In genomic region chr12:111693341-111694270, GRCm38 (mm10) we compare ENCODE assay signal across 8 mouse cellular contexts. TPM values are rescaled to one million over a fixed set of nuclear protein-coding genes. Genes with fewer than 3 reads are reported as not detected.
A peak's percentile ranks its signal among the peaks of the same experiment; 100 is the strongest.
DNase-seq lines count a peak whose midpoint lies in the region; ATAC-seq and TF ChIP-seq lines count a peak whose summit lies in the region.

No protein-coding gene starts in this region.

- H3K4me3 ChIP-seq in G1E (ENCODE audit: low read depth, low read length), result peak overlapping the region; percentile 8; the same call in 1 of the 2 replicates
- H3K4me3 ChIP-seq in forebrain, embryonic 10.5 days, result peak overlapping the region; percentile 40
- no peak overlapping the region for H3K4me3 ChIP-seq in stomach, embryonic 14.5 days (ENCODE audit: low read depth, low read length)

- peaks cover 43% of the 10 kb centered on the region for H3K4me1 ChIP-seq in G1E (ENCODE audit: insufficient read depth, low read depth, low read length)
- H3K4me1 ChIP-seq in forebrain, embryonic 10.5 days, result peaks cover 91% of the 10 kb centered on the region
- H3K4me1 ChIP-seq in stomach, embryonic 14.5 days (ENCODE audit: control insufficient read depth, insufficient read depth, low read length), result peaks cover 23% of the 10 kb centered on the region

- 15% methylated on average over 18 of the region's 18 CpGs for WGBS in forebrain, embryonic 10.5 days
- WGBS in stomach, embryonic 14.5 days, result 41% methylated on average over 18 of the region's 18 CpGs

- H3K36me3 ChIP-seq in G1E (replicated peaks), result no peaks in the 10 kb centered on the region
- H3K36me3 ChIP-seq in forebrain, embryonic 10.5 days (replicated peaks), result no peaks in the 10 kb centered on the region
- no peaks in the 10 kb centered on the region for H3K36me3 ChIP-seq in stomach, embryonic 14.5 days (ENCODE audit: control insufficient read depth, insufficient read depth, low read length)

- H3K27me3 ChIP-seq in G1E (ENCODE audit: insufficient read depth, low read length), result peaks cover 79% of the 10 kb centered on the region
- no peaks in the 10 kb centered on the region for H3K27me3 ChIP-seq in forebrain, embryonic 10.5 days (ENCODE audit: poor library complexity, severe bottlenecking)
- H3K27me3 ChIP-seq in stomach, embryonic 14.5 days (ENCODE audit: control insufficient read depth, insufficient read depth, low read length), result no peaks in the 10 kb centered on the region

- no peak overlapping the region for H3K9ac ChIP-seq in stomach, embryonic 14.5 days (replicated peaks; ENCODE audit: low read depth, low read length)

- H3K9me3 ChIP-seq in G1E (replicated peaks), result no peaks in the 10 kb centered on the region
- H3K9me3 ChIP-seq in forebrain, embryonic 10.5 days, result no peaks in the 10 kb centered on the region
- no peaks in the 10 kb centered on the region for H3K9me3 ChIP-seq in stomach, embryonic 14.5 days (ENCODE audit: control insufficient read depth, low read depth, low read length)

- ATAC-seq in frontal cortex, adult (ENCODE audit: low TSS enrichment), result peak; percentile 32
- ATAC-seq in G1E (ENCODE audit: extremely low read depth, insufficient number of reproducible peaks, low FRiP score, poor library complexity, severe bottlenecking), result no peak
- ATAC-seq in stomach, embryonic 14.5 days (ENCODE audit: insufficient number of reproducible peaks, insufficient read depth, low FRiP score, low read depth), result peak; percentile 44

- peak overlapping the region; percentile 4; the same call in 1 of the 2 replicates for H3K4me2 ChIP-seq in stomach, embryonic 14.5 days (replicated peaks; ENCODE audit: low read depth, low read length)

- no peak for TF ChIP-seq CTCF in G1E (IDR thresholded peaks at IDR 0.05; ENCODE audit: low read depth, low read length)

- H3K27ac ChIP-seq in forebrain, embryonic 10.5 days, result peak overlapping the region; percentile 98
- peak overlapping the region; percentile 61; the same call in 1 of the 2 replicates for H3K27ac ChIP-seq in stomach, embryonic 14.5 days (ENCODE audit: low read length)

- DNase-seq in frontal cortex, postnatal 36 days (ENCODE audit: low spot score in 2 of 2), result no peak
- no peak for DNase-seq in G1E (ENCODE audit: low spot score)
- DNase-seq in forebrain, embryonic 10.5 days (ENCODE audit: extremely low spot score, low spot score), result peak; percentile 90
- DNase-seq in kidney, postnatal 10 days, result peak; percentile 55
- DNase-seq in lung, postnatal 25 days (ENCODE audit: low spot score), result peak; percentile 44
- DNase-seq in gastrocnemius, adult 18-20 months (ENCODE audit: low spot score), result no peak

RNA-seq across cellular contexts. Expression of gene Trmt61a, which starts 15.7 kb away (rescaled TPM):
- total RNA-seq in G1E (2014; fragmentation: Nextera tagmentation) (11.1 and 13.3 TPM in 2 replicates), G1E (2017) (9.3 and 10.0 TPM in 2 replicates)
- 32.5 and 39.8 TPM in 2 replicates for polyA plus RNA-seq in G1E (2012)
- polyA plus RNA-seq in forebrain, embryonic 10.5 days (2016; fragmentation: Nextera tagmentation; extraction: Ambion mirVana), result 23.7 and 23.8 TPM in 2 replicates
- 7.8 and 9.2 TPM in 2 replicates for polyA plus RNA-seq in stomach, embryonic 14.5 days (2014; fragmentation: Nextera tagmentation; extraction: Ambion mirVana)
- total RNA-seq in gastrocnemius, adult 18-20 months (2021), result 1 to 10 TPM; 2.4 to 3.9 TPM

RNA-seq across cellular contexts. Expression of gene Bag5, which starts 19.5 kb away (rescaled TPM):
- total RNA-seq in G1E (2014; fragmentation: Nextera tagmentation) (32.4 and 37.4 TPM in 2 replicates), G1E (2017) (48.5 and 52.8 TPM in 2 replicates)
- 18.2 and 20.3 TPM in 2 replicates for polyA plus RNA-seq in G1E (2012)
- polyA plus RNA-seq in forebrain, embryonic 10.5 days (2016; fragmentation: Nextera tagmentation; extraction: Ambion mirVana), result 56.5 and 57.5 TPM in 2 replicates
- 49.8 and 58.0 TPM in 2 replicates for polyA plus RNA-seq in stomach, embryonic 14.5 days (2014; fragmentation: Nextera tagmentation; extraction: Ambion mirVana)
- total RNA-seq in gastrocnemius, adult 18-20 months (2021), result 10 to 100 TPM; 16.0 to 16.9 TPM

RNA-seq across cellular contexts. Expression of gene Apopt1, which starts 19.5 kb away (rescaled TPM):
- 109 and 121 TPM in 2 replicates for total RNA-seq in G1E (2014; fragmentation: Nextera tagmentation)
- total RNA-seq in G1E (2017), result 68.7 and 71.4 TPM in 2 replicates
- polyA plus RNA-seq in G1E (2012), result 315 and 317 TPM in 2 replicates
- 57.9 and 62.6 TPM in 2 replicates for polyA plus RNA-seq in forebrain, embryonic 10.5 days (2016; fragmentation: Nextera tagmentation; extraction: Ambion mirVana)
- 56.1 and 60.8 TPM in 2 replicates for polyA plus RNA-seq in stomach, embryonic 14.5 days (2014; fragmentation: Nextera tagmentation; extraction: Ambion mirVana)
- total RNA-seq in gastrocnemius, adult 18-20 months (2021), result 10 to 100 TPM; 40.5 to 43.5 TPM

RNA-seq across cellular contexts. Expression of gene Ckb, which starts 21.5 kb away (rescaled TPM):
- 0.83 TPM in 1 of 2 replicates, not detected in the other for total RNA-seq in G1E (2014; fragmentation: Nextera tagmentation)
- 0.11 TPM in 1 of 2 replicates, not detected in the other for total RNA-seq in G1E (2017)
- polyA plus RNA-seq in G1E (2012), result not detected in 2 replicates
- polyA plus RNA-seq in forebrain, embryonic 10.5 days (2016; fragmentation: Nextera tagmentation; extraction: Ambion mirVana), result 1,567 and 1,577 TPM in 2 replicates
- 548 and 555 TPM in 2 replicates for polyA plus RNA-seq in stomach, embryonic 14.5 days (2014; fragmentation: Nextera tagmentation; extraction: Ambion mirVana)
- 10 to 100 TPM in 1 of 2 experiments, 1 to 10 TPM in 1; 5.9 to 12.2 TPM for total RNA-seq in gastrocnemius, adult 18-20 months (2021)

Comparison
In these comparisons a context has a peak if more than half of its experiments do, and no peak if none do; other contexts are left out.
1. DNase-seq: peak in forebrain, embryonic 10.5 days (single experiment), kidney, postnatal 10 days (single experiment) and lung, postnatal 25 days (single experiment); none in frontal cortex, postnatal 36 days (0 of 2), G1E (single experiment) and gastrocnemius, adult 18-20 months (single experiment).